In genomic region chr2:73660566-73661134, GRCm38 (mm10) we compare ENCODE assay signal across 9 mouse cellular contexts.
DNase-seq lines count a peak whose midpoint lies in the region; ATAC-seq lines count a peak whose summit lies in the region.
"Had no signal": no experiment of that assay in that cellular context is flagged by ENCODE, and none has a peak within 500 bp of the region (broad histone marks: within the 10 kb centered on the region; RNA-seq: fewer than 3 reads in every experiment).

No protein-coding gene starts in this region.

- peak overlapping the region; percentile 36 for H3K4me3 ChIP-seq in kidney, embryonic 16.5 days (ENCODE audit: low read length)
- H3K4me3 ChIP-seq in embryonic facial prominence, embryonic 14.5 days (ENCODE audit: low read depth, low read length) = no peak overlapping the region
- H3K4me3 ChIP-seq in hindbrain, embryonic 13.5 days = no peak overlapping the region; the same call in 1 of the 2 replicates
- H3K4me3 ChIP-seq in neural tube, embryonic 12.5 days = no peak overlapping the region
- H3K4me3 ChIP-seq: erythroblast, embryonic 14.5 days had no signal

- intact Hi-C loops in left cerebral cortex, postnatal 10 days (cut with DNase I) = no loop called here

- peaks cover 22% of the 10 kb centered on the region for H3K4me1 ChIP-seq in kidney, embryonic 16.5 days (ENCODE audit: insufficient read depth, low read length)
- H3K4me1 ChIP-seq in embryonic facial prominence, embryonic 14.5 days (ENCODE audit: control insufficient read depth, insufficient read depth, low read length) = no peaks in the 10 kb centered on the region
- peaks cover 36% of the 10 kb centered on the region for H3K4me1 ChIP-seq in hindbrain, embryonic 13.5 days (replicated peaks)
- peaks cover 20% of the 10 kb centered on the region for H3K4me1 ChIP-seq in neural tube, embryonic 12.5 days

- peak overlapping the region; percentile 60 for H3K4me2 ChIP-seq in kidney, embryonic 16.5 days (replicated peaks; ENCODE audit: low read depth, low read length)
- peak overlapping the region; percentile 41 for H3K4me2 ChIP-seq in embryonic facial prominence, embryonic 14.5 days (ENCODE audit: low read depth, low read length)
- peak overlapping the region; percentile 49 for H3K4me2 ChIP-seq in hindbrain, embryonic 13.5 days
- peak overlapping the region; percentile 49 for H3K4me2 ChIP-seq in neural tube, embryonic 12.5 days (replicated peaks)

- no peak for DNase-seq in kidney, postnatal 25 days
- no peak for DNase-seq in embryonic facial prominence, embryonic 14.5 days (ENCODE audit: low spot score)
- DNase-seq in left cerebral cortex, postnatal 10 days (ENCODE audit: extremely low spot score in 1 of 2, low spot score in 2 of 2) = no peak
- DNase-seq in left cerebral cortex, adult 8-10 months (ENCODE audit: low spot score in 2 of 2) = no peak

- peak; percentile 42 for ATAC-seq in kidney, embryonic 16.5 days (ENCODE audit: low FRiP score, low TSS enrichment)
- ATAC-seq in embryonic facial prominence, embryonic 14.5 days (ENCODE audit: low read depth) = no peak
- ATAC-seq in hindbrain, embryonic 13.5 days (ENCODE audit: low FRiP score) = peak; percentile 65
- ATAC-seq in neural tube, embryonic 12.5 days (ENCODE audit: low FRiP score, low read depth) = peak; percentile 41; the same call in 1 of the 2 replicates
- ATAC-seq: inflammation-experienced regulatory T-cells, adult 6 months had no signal

- no peak overlapping the region for H3K27ac ChIP-seq in kidney, embryonic 16.5 days (ENCODE audit: low read length)
- no peak overlapping the region for H3K27ac ChIP-seq in embryonic facial prominence, embryonic 14.5 days (replicated peaks; ENCODE audit: low read depth, low read length)
- 0 out of 2 replicates have a peak overlapping the region, but pooled peaks have one; percentile 52 for H3K27ac ChIP-seq in hindbrain, embryonic 13.5 days
- H3K27ac ChIP-seq in neural tube, embryonic 12.5 days = no peak overlapping the region

- no peaks in the 10 kb centered on the region for H3K9me3 ChIP-seq in kidney, embryonic 16.5 days (ENCODE audit: low read length)
- H3K9me3 ChIP-seq in embryonic facial prominence, embryonic 14.5 days (ENCODE audit: control insufficient read depth, low read length) = no peaks in the 10 kb centered on the region
- no peaks in the 10 kb centered on the region for H3K9me3 ChIP-seq in hindbrain, embryonic 13.5 days
- H3K9me3 ChIP-seq in neural tube, embryonic 12.5 days = no peaks in the 10 kb centered on the region

- 83% methylated on average over 11 of the region's 11 CpGs for WGBS in kidney, embryonic 16.5 days
- WGBS in embryonic facial prominence, embryonic 14.5 days = 90% methylated on average over 11 of the region's 11 CpGs
- WGBS in hindbrain, embryonic 13.5 days = 82% methylated on average over 11 of the region's 11 CpGs
- 85% methylated on average over 11 of the region's 11 CpGs for WGBS in neural tube, embryonic 12.5 days

- no peak overlapping the region for H3K9ac ChIP-seq in kidney, embryonic 16.5 days (replicated peaks; ENCODE audit: low read length)
- no peak overlapping the region for H3K9ac ChIP-seq in embryonic facial prominence, embryonic 14.5 days (ENCODE audit: low read depth, low read length)
- H3K9ac ChIP-seq in hindbrain, embryonic 13.5 days = no peak overlapping the region
- no peak overlapping the region for H3K9ac ChIP-seq in neural tube, embryonic 12.5 days

- H3K36me3 ChIP-seq in kidney, embryonic 16.5 days (ENCODE audit: insufficient read depth, low read length) = no peaks in the 10 kb centered on the region
- H3K36me3 ChIP-seq in embryonic facial prominence, embryonic 14.5 days (ENCODE audit: control insufficient read depth, insufficient read depth, low read length) = no peaks in the 10 kb centered on the region
- no peaks in the 10 kb centered on the region for H3K36me3 ChIP-seq in hindbrain, embryonic 13.5 days
- no peaks in the 10 kb centered on the region for H3K36me3 ChIP-seq in neural tube, embryonic 12.5 days

- H3K27me3 ChIP-seq in kidney, embryonic 16.5 days (ENCODE audit: insufficient read depth, low read length) = no peaks in the 10 kb centered on the region
- no peaks in the 10 kb centered on the region for H3K27me3 ChIP-seq in embryonic facial prominence, embryonic 14.5 days (replicated peaks; ENCODE audit: control insufficient read depth, insufficient read depth, low read length)
- H3K27me3 ChIP-seq in hindbrain, embryonic 13.5 days = no peaks in the 10 kb centered on the region
- no peaks in the 10 kb centered on the region for H3K27me3 ChIP-seq in neural tube, embryonic 12.5 days (replicated peaks)
